Mouse (Mus musculus) adrenal gland, postnatal 36 days (tissue): ENCODE measurements around the gene Colgalt2. TPM values are rescaled to one million over a fixed set of nuclear protein-coding genes. Genes with fewer than 3 reads are reported as not detected.
A peak's percentile ranks its signal among the peaks of the same experiment; 100 is the strongest.
"Not testable (repeated sequence)": the region's sequence is repeated elsewhere in the genome, so short reads cannot be mapped to it uniquely, and the experiment has no call there.

Source experiments
- DNase-seq, 2 experiments: peaks; one replicate each; pipeline ENCODE4 v3.0.0; 2021; ENCODE audit warnings: mixed read lengths in 1 of 2
- total RNA-seq, 2 experiments: library from RNA; stranded (reverse); gene quantifications; 2 replicates each; pipeline ENCODE4 v1.2.3; 2021

The Colgalt2 gene
- total RNA-seq, 2 experiments from 2014 or later = 2.9 to 3.5 TPM

GRCm38 (mm10) chr1:152416306-152416904 lies 16.8 kb downstream of the Colgalt2 start:
- DNase-seq = no peak

- DNase-seq = no peak
These were observed 18.0 kb downstream of the Colgalt2 start for GRCm38 (mm10) chr1:152417602-152418001.

- DNase-seq = no peak
These were observed 22.7 kb downstream of the Colgalt2 start for GRCm38 (mm10) chr1:152422295-152422694.

GRCm38 (mm10) chr1:152423052-152423451 lies 23.4 kb downstream of the Colgalt2 start:
- no peak for DNase-seq

GRCm38 (mm10) chr1:152427912-152428581 lies 28.4 kb downstream of the Colgalt2 start:
- no peak for DNase-seq

- no peak for DNase-seq
These were observed 30.2 kb downstream of the Colgalt2 start for GRCm38 (mm10) chr1:152429805-152430204.

GRCm38 (mm10) chr1:152434166-152434565 lies 34.5 kb downstream of the Colgalt2 start:
- DNase-seq = no peak

- DNase-seq = not testable (repeated sequence)
These were observed 37.9 kb downstream of the Colgalt2 start for GRCm38 (mm10) chr1:152437518-152437917.

- DNase-seq = no peak
These were observed 39.8 kb downstream of the Colgalt2 start for GRCm38 (mm10) chr1:152439408-152439807.

GRCm38 (mm10) chr1:152439874-152440273 lies 40.2 kb downstream of the Colgalt2 start:
- peak in 1 of 2 experiments; percentile 4 for DNase-seq

- DNase-seq = no peak
These were observed 45.0 kb downstream of the Colgalt2 start for GRCm38 (mm10) chr1:152444630-152445029.

GRCm38 (mm10) chr1:152445925-152446324 lies 46.3 kb downstream of the Colgalt2 start:
- no peak for DNase-seq

- DNase-seq = no peak
These were observed 54.9 kb downstream of the Colgalt2 start for GRCm38 (mm10) chr1:152454536-152454935.

- no peak for DNase-seq
These were observed 55.9 kb downstream of the Colgalt2 start for GRCm38 (mm10) chr1:152455275-152456243.

GRCm38 (mm10) chr1:152456266-152456665 lies 56.6 kb downstream of the Colgalt2 start:
- no peak for DNase-seq

- DNase-seq = no peak
These were observed 58.0 kb downstream of the Colgalt2 start for GRCm38 (mm10) chr1:152457596-152457995.

- DNase-seq = no peak
These were observed 59.4 kb downstream of the Colgalt2 start for GRCm38 (mm10) chr1:152458996-152459395.

- no peak for DNase-seq
These were observed 61.3 kb downstream of the Colgalt2 start for GRCm38 (mm10) chr1:152460931-152461330.

- DNase-seq = peak; percentile 28 to 34
These were observed 62.2 kb downstream of the Colgalt2 start for GRCm38 (mm10) chr1:152461814-152462213.

- DNase-seq = no peak
These were observed 62.7 kb downstream of the Colgalt2 start for GRCm38 (mm10) chr1:152462348-152462747.

GRCm38 (mm10) chr1:152466280-152466679 lies 66.7 kb downstream of the Colgalt2 start:
- peak in 1 of 2 experiments; percentile 30 for DNase-seq

- DNase-seq = no peak
These were observed 68.8 kb downstream of the Colgalt2 start for GRCm38 (mm10) chr1:152468443-152468842.

- DNase-seq = no peak
These were observed 76.5 kb downstream of the Colgalt2 start for GRCm38 (mm10) chr1:152476126-152476525.
